Mouse (Mus musculus) myocyte (in vitro differentiated cells): ENCODE results near the gene Pcp2. TPM values are rescaled to one million over a fixed set of nuclear protein-coding genes. Genes with fewer than 3 reads are reported as not detected.
"Not testable (repeated sequence)": the region's sequence is repeated elsewhere in the genome, so short reads cannot be mapped to it uniquely, and the experiment has no call there.

ENCODE experiments used
- H3K27me3 ChIP-seq: one replicate; pipeline ENCODE4 v1.6.1; 2011; ENCODE audit not compliant: control insufficient read depth, insufficient read depth, insufficient read length
- H3K36me3 ChIP-seq: one replicate; pipeline ENCODE4 v1.6.1; 2011; ENCODE audit not compliant: control insufficient read depth, insufficient read depth
- H3K4me2 ChIP-seq: one replicate; pipeline ENCODE4 v1.6.1; 2011; ENCODE audit warnings: low read depth, control low read depth
- H3K4me3 ChIP-seq: one replicate; pipeline ENCODE4 v1.5.1; 2011; ENCODE audit warnings: mild to moderate bottlenecking, control low read depth, moderate library complexity
- H3K79me2 ChIP-seq: one replicate; pipeline ENCODE4 v1.6.1; 2011; ENCODE audit not compliant: control insufficient read depth, insufficient read depth
- H3ac ChIP-seq: one replicate; pipeline ENCODE4 v1.6.1; 2011; ENCODE audit not compliant: control insufficient read depth, insufficient read length
- CEBPB ChIP-seq: IDR thresholded peaks from 2 replicates; pipeline ENCODE4 v1.6.1; 2011; ENCODE audit warnings: mild to moderate bottlenecking, moderate library complexity; ENCODE audit not compliant: poor library complexity, insufficient read depth, severe bottlenecking
- E2F4 ChIP-seq: IDR thresholded peaks from one replicate; pipeline ENCODE4 v1.6.1; 2011; ENCODE audit warnings: mild to moderate bottlenecking, control low read depth, moderate library complexity; ENCODE audit not compliant: insufficient read depth
- MAX ChIP-seq: IDR thresholded peaks from one replicate; pipeline ENCODE4 v1.6.1; 2011; ENCODE audit warnings: low read depth, mild to moderate bottlenecking, control low read depth
- MYOD1 ChIP-seq, 3 experiments: IDR thresholded peaks; one replicate each; pipeline ENCODE4 v1.6.1; 2011; ENCODE audit warnings: control low read depth in 2 of 3, low read depth in 2 of 3, mild to moderate bottlenecking in 2 of 3, moderate library complexity in 1 of 3; ENCODE audit not compliant: insufficient read length in 2 of 3, control insufficient read depth in 1 of 3
- MYOG ChIP-seq, 3 experiments: IDR thresholded peaks; one replicate each; pipeline ENCODE4 v1.6.1; 2011; ENCODE audit warnings: control low read depth in 2 of 3, low read depth in 2 of 3, mild to moderate bottlenecking in 2 of 3; ENCODE audit not compliant: insufficient read length in 2 of 3, control insufficient read depth in 1 of 3, insufficient read depth in 1 of 3
- POLR2A ChIP-seq: IDR thresholded peaks from one replicate; pipeline ENCODE4 v1.6.1; 2011; ENCODE audit warnings: low read depth, mild to moderate bottlenecking, control low read depth, moderate library complexity; ENCODE audit not compliant: insufficient read length
- POLR2AphosphoS2 ChIP-seq: IDR thresholded peaks from one replicate; pipeline ENCODE4 v1.6.1; 2011; ENCODE audit warnings: low read depth, control low read depth; ENCODE audit not compliant: insufficient read length
- REST ChIP-seq: IDR thresholded peaks from one replicate; pipeline ENCODE4 v1.6.1; 2011; ENCODE audit warnings: mild to moderate bottlenecking, control low read depth, moderate library complexity; ENCODE audit not compliant: insufficient read depth, insufficient read length
- SRF ChIP-seq: IDR thresholded peaks from one replicate; pipeline ENCODE4 v1.6.1; 2011; ENCODE audit warnings: low read depth; ENCODE audit not compliant: control insufficient read depth, insufficient read length
- TCF12 ChIP-seq: IDR thresholded peaks from one replicate; pipeline ENCODE4 v1.6.1; 2011; ENCODE audit warnings: mild to moderate bottlenecking, control low read depth; ENCODE audit not compliant: poor library complexity, insufficient read depth, severe bottlenecking
- TCF3 ChIP-seq: IDR thresholded peaks from one replicate; pipeline ENCODE4 v1.6.1; 2011; ENCODE audit warnings: low read depth, control low read depth; ENCODE audit not compliant: insufficient read length
- USF1 ChIP-seq: IDR thresholded peaks from one replicate; pipeline ENCODE4 v1.6.1; 2011; ENCODE audit warnings: low read depth, mild to moderate bottlenecking, control low read depth, moderate library complexity
- polyA plus RNA-seq: library from polyadenylated mRNA; unstranded; fragments of >200 nt; fragmentation: generic; extraction: Trizol; gene quantifications from one replicate; pipeline ENCODE4 v1.2.1, GENCODE M21; 2012; ENCODE audit warnings: missing spikeins

The Pcp2 gene
- polyA plus RNA-seq, 1 experiment, result 0.62 TPM

GRCm38 (mm10) chr8:3587391-3588257 lies 37.7 kb downstream of the Pcp2 start:
- Histone ChIP-seq H3K4me2 (no peak overlapping the region), H3K27me3 (peaks cover 13% of the 10 kb centered on the region), H3K4me3 (no peak overlapping the region), H3K36me3 (no peaks in the 10 kb centered on the region), H3K79me2 (no peaks in the 10 kb centered on the region), H3ac (no peak overlapping the region)
- TF ChIP-seq MAX (no peak), CEBPB (no peak), TCF12 (no peak), MYOG (IDR thresholded peaks at IDR 0.05; ENCODE audit: control insufficient read depth in 1 of 3, insufficient read depth in 1 of 3, insufficient read length in 2 of 3, low read depth in 2 of 3) (no peak), POLR2A (no peak), POLR2AphosphoS2 (no peak)

- TF ChIP-seq REST (no peak), E2F4 (no peak), MYOD1 (IDR thresholded peaks at IDR 0.05; ENCODE audit: control insufficient read depth in 1 of 3, insufficient read length in 2 of 3, low read depth in 2 of 3) (no peak), POLR2AphosphoS2 (no peak), POLR2A (no peak), MAX (no peak), CEBPB (no peak), TCF3 (no peak), USF1 (no peak)
- no peaks in the 10 kb centered on the region for H3K79me2 ChIP-seq
- peaks cover 13% of the 10 kb centered on the region for H3K27me3 ChIP-seq
- no peak within 1 kb of the TSS for H3K4me3 ChIP-seq
- H3K4me2 ChIP-seq, result no peak within 1 kb of the TSS
- no peak within 1 kb of the TSS for H3ac ChIP-seq
- H3K36me3 ChIP-seq, result no peaks in the 10 kb centered on the region
These were observed 38.4 kb downstream of the Pcp2 start, which contains the start of gene Camsap3 for GRCm38 (mm10) chr8:3586993-3587390. Gene Camsap3, plus strand, starts transcription at chr8:3587293.

GRCm38 (mm10) chr8:3586452-3586851 lies 38.9 kb downstream of the Pcp2 start:
- Histone ChIP-seq H3ac (no peak overlapping the region), H3K27me3 (peaks cover 13% of the 10 kb centered on the region), H3K79me2 (no peaks in the 10 kb centered on the region), H3K36me3 (no peaks in the 10 kb centered on the region), H3K4me3 (no peak overlapping the region), H3K4me2 (no peak overlapping the region)
- no peak for TF ChIP-seq TCF12
- TF ChIP-seq POLR2A, result no peak
- no peak for TF ChIP-seq TCF3
- no peak for TF ChIP-seq MYOD1 (IDR thresholded peaks at IDR 0.05; ENCODE audit: control insufficient read depth in 1 of 3, insufficient read length in 2 of 3, low read depth in 2 of 3)
- TF ChIP-seq USF1, result no peak
- TF ChIP-seq REST, result no peak
- no peak for TF ChIP-seq CEBPB
- TF ChIP-seq SRF, result no peak
- no peak for TF ChIP-seq MYOG (IDR thresholded peaks at IDR 0.05; ENCODE audit: control insufficient read depth in 1 of 3, insufficient read depth in 1 of 3, insufficient read length in 2 of 3, low read depth in 2 of 3)
- TF ChIP-seq E2F4, result no peak
- no peak for TF ChIP-seq POLR2AphosphoS2
- TF ChIP-seq MAX, result no peak

GRCm38 (mm10) chr8:3581961-3582360 lies 43.4 kb downstream of the Pcp2 start:
- not testable (repeated sequence) for H3K79me2 ChIP-seq

GRCm38 (mm10) chr8:3579390-3580364 lies 45.7 kb downstream of the Pcp2 start:
- H3ac ChIP-seq, result no peak overlapping the region
- TF ChIP-seq MAX, result no peak
- no peak for TF ChIP-seq POLR2AphosphoS2
- no peak for TF ChIP-seq TCF12
- no peak for TF ChIP-seq POLR2A
- TF ChIP-seq TCF3, result no peak
- TF ChIP-seq SRF, result no peak
- TF ChIP-seq E2F4, result no peak
- no peak for TF ChIP-seq MYOD1 (IDR thresholded peaks at IDR 0.05; ENCODE audit: control insufficient read depth in 1 of 3, insufficient read length in 2 of 3, low read depth in 2 of 3)
- no peak for TF ChIP-seq CEBPB
- no peak for TF ChIP-seq USF1
- H3K4me3 ChIP-seq, result no peak overlapping the region
- H3K79me2 ChIP-seq, result no peaks in the 10 kb centered on the region
- no peak overlapping the region for H3K4me2 ChIP-seq
- H3K27me3 ChIP-seq, result peaks cover 13% of the 10 kb centered on the region
- no peaks in the 10 kb centered on the region for H3K36me3 ChIP-seq

More at GRCm38 (mm10) chr8:3581961-3582360, 43.4 kb downstream of the Pcp2 start:
- H3K4me2 ChIP-seq, H3K4me3 ChIP-seq, H3ac ChIP-seq, H3K36me3 ChIP-seq: not testable (repeated sequence)
- peaks cover 13% of the 10 kb centered on the region for H3K27me3 ChIP-seq
